Mouse (Mus musculus) layer of hippocampus, adult 2 months (tissue): ENCODE measurements around the gene Chkb. TPM values are rescaled to one million over a fixed set of nuclear protein-coding genes. Genes with fewer than 3 reads are reported as not detected.

Experiments
- DNase-seq, 2 experiments: peaks; one replicate each; pipeline ENCODE4 v3.0.0; 2022; ENCODE audit warnings: low spot score in 2 of 2
- H3K27ac ChIP-seq: fragments of 200-600 bp; 2 replicates; pipeline ENCODE4 v1.8.1; 2022
- H3K4me3 ChIP-seq: fragments of 200-600 bp; 2 replicates; pipeline ENCODE4 v1.8.1; 2022; ENCODE audit warnings: mild to moderate bottlenecking
- CTCF ChIP-seq: fragments of 200-600 bp; conservative IDR thresholded peaks from 2 replicates; pipeline ENCODE4 v1.8.1; 2022; ENCODE audit warnings: antibody characterized with exemption, mild to moderate bottlenecking, moderate library complexity
- total RNA-seq, 2 experiments: library from RNA; stranded (reverse); gene quantifications; 2 replicates each; pipeline ENCODE4 v1.2.3; 2021

The Chkb gene
- total RNA-seq, 2 experiments from 2014 or later = 38.9 to 48.2 TPM

GRCm38 (mm10) chr15:89465052-89465451, 35.3 kb upstream of the Chkb start:
- H3K4me3 ChIP-seq = no peak overlapping the region
- H3K27ac ChIP-seq = no peak overlapping the region
- DNase-seq = no peak
- no peak for TF ChIP-seq CTCF

- no peak for DNase-seq
- TF ChIP-seq CTCF = peak; percentile 62
- H3K27ac ChIP-seq = no peak overlapping the region
- no peak overlapping the region for H3K4me3 ChIP-seq
These were observed 33.9 kb upstream of the Chkb start for GRCm38 (mm10) chr15:89463334-89464235.

GRCm38 (mm10) chr15:89462176-89462575, 32.5 kb upstream of the Chkb start:
- TF ChIP-seq CTCF = no peak
- H3K4me3 ChIP-seq = no peak overlapping the region
- DNase-seq = no peak
- no peak overlapping the region for H3K27ac ChIP-seq

DNA sequence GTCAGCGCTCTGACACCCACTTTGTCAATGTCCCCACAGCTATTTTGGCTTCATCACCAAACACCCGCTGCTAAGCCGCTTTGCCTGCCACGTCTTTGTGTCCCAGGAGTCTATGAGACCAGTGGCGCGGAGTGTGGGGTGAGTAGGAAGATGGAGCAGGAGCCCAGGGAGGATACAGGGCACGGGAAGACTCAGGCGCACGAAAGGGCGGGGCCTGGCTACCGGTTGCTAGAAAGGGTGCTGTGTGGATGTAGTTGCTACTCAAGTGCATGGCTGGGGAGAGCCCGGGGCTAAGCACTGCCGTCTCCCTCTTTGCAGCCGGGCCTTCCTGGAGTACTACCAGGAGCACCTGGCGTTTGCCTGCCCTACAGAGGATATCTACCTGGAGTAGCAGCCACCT, 31.6 kb upstream of the Chkb start:
- H3K4me3 ChIP-seq = no peak overlapping the region
- TF ChIP-seq CTCF = no peak
- DNase-seq = no peak
- H3K27ac ChIP-seq = no peak overlapping the region

- Histone ChIP-seq H3K27ac (no peak overlapping the region), H3K4me3 (no peak overlapping the region)
- no peak for TF ChIP-seq CTCF
- no peak for DNase-seq
These were observed 30.6 kb upstream of the Chkb start for GRCm38 (mm10) chr15:89460298-89460697.

DNA sequence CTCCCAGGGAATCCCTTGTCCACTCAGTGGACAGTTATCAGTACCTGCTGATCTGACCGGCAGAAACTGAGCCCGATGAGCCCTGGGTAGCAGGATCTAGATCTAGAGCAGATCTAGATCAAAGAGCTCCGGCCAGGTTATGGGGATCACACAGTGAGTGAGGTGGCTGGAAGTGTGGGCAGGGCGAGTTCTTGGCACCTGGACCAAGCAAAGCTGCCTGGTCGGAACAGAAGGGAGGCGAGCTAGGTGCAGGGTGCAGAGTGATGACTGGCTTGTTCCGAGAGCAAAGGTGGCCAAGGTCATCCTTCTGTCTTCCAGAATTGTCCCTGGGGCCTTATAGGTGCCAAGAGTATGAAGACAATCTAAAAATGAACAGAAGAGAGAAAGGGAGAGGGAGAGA, 30.1 kb upstream of the Chkb start:
- Histone ChIP-seq H3K4me3 (no peak overlapping the region), H3K27ac (no peak overlapping the region)
- no peak for DNase-seq
- TF ChIP-seq CTCF = no peak

GRCm38 (mm10) chr15:89458942-89459341, 29.2 kb upstream of the Chkb start:
- Histone ChIP-seq H3K4me3 (no peak overlapping the region), H3K27ac (no peak overlapping the region)
- no peak for TF ChIP-seq CTCF
- DNase-seq = no peak

DNA sequence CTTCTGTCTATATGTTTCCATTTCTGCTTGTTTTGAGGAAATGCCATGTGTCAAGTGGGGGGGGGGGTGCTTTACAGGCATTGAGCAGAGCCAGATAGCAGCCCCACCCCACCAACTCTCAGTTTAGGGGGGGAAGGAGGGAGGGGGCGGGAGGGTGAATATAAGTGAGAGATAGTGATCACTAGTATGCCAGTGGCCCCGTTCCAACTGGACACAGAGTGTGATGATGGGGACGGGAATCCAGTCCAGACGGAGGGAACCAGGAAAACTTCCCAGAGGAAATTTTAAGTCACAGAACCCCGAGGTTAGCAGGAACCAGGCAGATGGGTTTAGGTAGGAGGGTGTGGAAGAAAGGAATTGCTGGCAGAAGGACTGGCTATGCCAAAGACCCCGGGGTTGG, 25.9 kb upstream of the Chkb start:
- no peak for DNase-seq
- TF ChIP-seq CTCF = no peak

GRCm38 (mm10) chr15:89454857-89455256, 25.1 kb upstream of the Chkb start:
- Histone ChIP-seq H3K4me3 (peak overlapping the region; percentile 82), H3K27ac (peak overlapping the region; percentile 96; the same call in 1 of the 2 replicates)
- no peak for DNase-seq
- no peak for TF ChIP-seq CTCF

More for the DNA sequence above, 25.9 kb upstream of the Chkb start:
- peak overlapping the region; percentile 10; the same call in 1 of the 2 replicates for H3K27ac ChIP-seq
- H3K4me3 ChIP-seq = peak overlapping the region; percentile 82

DNA sequence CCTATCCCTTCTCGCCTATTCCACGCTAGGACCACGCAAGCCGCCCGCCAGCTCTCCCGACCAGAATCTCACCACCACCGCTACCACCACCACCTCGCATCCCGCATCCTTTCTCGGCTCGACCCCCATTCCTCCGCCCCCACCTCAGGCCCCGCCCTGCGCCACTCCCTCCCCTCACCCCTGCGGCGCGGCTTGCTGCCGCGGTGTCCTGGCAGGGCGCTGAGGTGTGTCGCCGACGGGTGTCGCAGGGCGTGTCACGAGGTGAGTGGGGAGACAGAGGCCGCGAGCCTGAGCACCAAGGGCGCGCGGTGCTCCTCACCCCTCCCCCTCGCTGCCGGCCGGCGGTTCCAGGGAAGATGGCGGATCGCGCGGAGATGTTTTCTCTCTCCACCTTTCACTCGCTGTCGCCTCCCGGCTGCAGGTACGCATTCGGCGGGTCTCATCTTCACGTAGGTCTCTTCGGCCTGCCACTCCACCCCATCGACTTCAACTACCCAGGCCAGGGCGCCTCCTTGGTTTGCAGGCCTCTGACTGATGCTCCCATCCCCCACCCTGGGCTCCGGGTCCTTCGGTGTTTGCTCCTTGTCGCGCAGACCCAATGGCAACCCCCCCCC, 24.3 kb upstream of the Chkb start, which contains the start of gene Mapk8ip2:
Mapk8ip2 (plus strand) TSS at position 49 of the 614 bp plus-strand sequence.
- peak in 1 of 2 experiments; percentile 57 for DNase-seq
- Histone ChIP-seq H3K27ac (peak within 1 kb of the TSS; percentile 96), H3K4me3 (peak within 1 kb of the TSS; percentile 82)
- no peak for TF ChIP-seq CTCF

DNA sequence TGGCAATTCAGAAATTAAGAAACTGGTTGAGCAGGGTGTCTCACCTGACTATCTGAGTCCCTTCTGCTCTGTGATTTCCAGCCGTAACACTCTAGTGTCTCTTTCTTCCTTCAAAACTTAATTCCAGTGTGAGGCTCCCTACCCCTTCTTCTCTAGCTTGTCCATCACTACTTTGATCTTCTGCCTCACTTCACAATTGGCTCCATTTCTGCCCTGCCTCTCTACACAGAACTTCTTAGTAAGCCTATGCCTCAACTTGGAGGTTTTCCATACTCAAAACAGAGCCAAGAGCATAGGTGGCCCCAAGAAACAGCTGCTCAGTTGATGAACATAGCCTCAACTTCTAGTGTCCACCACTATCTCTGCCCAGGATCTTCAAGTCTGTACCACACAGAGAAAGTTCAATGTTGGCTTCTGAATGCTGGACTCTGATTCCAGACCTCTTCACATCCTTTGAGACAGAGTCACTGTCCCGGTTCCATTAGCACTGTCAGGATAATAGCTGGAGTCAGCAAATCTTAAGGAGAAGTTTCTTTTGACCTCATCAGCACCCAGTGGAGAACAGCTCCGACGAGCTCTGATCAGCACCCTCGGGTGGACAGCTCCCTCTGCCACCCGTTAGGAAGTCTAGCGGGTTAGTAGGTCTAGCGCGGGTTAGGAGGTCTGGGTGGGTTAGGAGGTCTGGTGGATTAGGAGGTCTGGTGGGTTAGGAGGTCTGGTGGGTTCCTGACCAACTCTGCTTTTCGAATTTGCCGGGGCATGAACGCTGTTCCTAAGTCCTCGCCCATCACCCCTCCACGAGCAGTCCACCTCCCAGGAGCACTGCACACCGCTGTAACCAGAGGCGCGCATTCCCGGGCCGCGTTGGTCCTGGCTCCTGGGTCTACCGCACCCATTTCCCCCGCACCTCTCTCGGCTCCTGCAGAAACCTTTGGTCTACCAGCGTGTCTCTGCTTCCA, 23.5 kb upstream of the Chkb start:
- no peak for TF ChIP-seq CTCF
- DNase-seq = no peak
- peak overlapping the region; percentile 82 for H3K4me3 ChIP-seq
- H3K27ac ChIP-seq = peak overlapping the region; percentile 96

GRCm38 (mm10) chr15:89442486-89443070, 12.9 kb upstream of the Chkb start:
- no peak overlapping the region for H3K27ac ChIP-seq
- peak; percentile 74 for TF ChIP-seq CTCF
- no peak overlapping the region for H3K4me3 ChIP-seq
- DNase-seq = no peak

DNA sequence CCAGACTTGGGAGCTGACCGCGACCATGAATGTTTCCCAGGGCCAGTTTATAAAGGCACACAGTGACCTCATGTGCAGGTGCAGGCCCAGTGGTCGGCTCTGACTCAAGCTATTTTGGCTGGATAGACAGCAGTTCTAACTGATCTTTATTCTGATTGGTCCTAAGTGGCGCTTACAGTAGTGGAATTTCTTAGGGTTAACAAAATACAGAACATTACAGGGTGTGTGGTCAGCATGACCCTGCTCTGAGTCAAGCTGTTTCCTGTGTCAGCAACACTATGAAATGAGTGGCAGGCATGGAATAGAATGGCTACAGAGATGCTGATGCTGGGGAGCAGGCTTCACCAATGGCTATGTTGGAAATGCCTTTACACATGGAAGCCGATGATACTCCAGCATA, 6.2 kb upstream of the Chkb start:
- no peak for DNase-seq
- no peak overlapping the region for H3K27ac ChIP-seq
- TF ChIP-seq CTCF = no peak
- no peak overlapping the region for H3K4me3 ChIP-seq
